Mouse (Mus musculus) embryonic facial prominence, embryonic 13.5 days (tissue): ENCODE results near the gene Tubg2. TPM values are rescaled to one million over a fixed set of nuclear protein-coding genes. Genes with fewer than 3 reads are reported as not detected.

ENCODE experiments used
- ATAC-seq: fragments of 200-750 bp; cut with Nextera tagmentation; 2 replicates; pipeline ENCODE4 v1.8.0; 2017; ENCODE audit warnings: low read depth; ENCODE audit not compliant: insufficient number of reproducible peaks, insufficient read depth, low FRiP score, low TSS enrichment
- H3K27ac ChIP-seq: fragments of 300-500 bp; sonication (generic); 2 replicates; pipeline ENCODE4 v1.5.1; 2015; ENCODE audit warnings: moderate library complexity, mild to moderate bottlenecking, inconsistent platforms
- H3K27me3 ChIP-seq: fragments of 300-500 bp; sonication (generic); 2 replicates; pipeline ENCODE4 v1.6.1; 2015; ENCODE audit warnings: mild to moderate bottlenecking, inconsistent platforms
- H3K36me3 ChIP-seq: fragments of 300-500 bp; sonication (generic); 2 replicates; pipeline ENCODE4 v1.6.1; 2015; ENCODE audit warnings: mild to moderate bottlenecking, inconsistent platforms
- H3K4me1 ChIP-seq: fragments of 300-500 bp; sonication (generic); 2 replicates; pipeline ENCODE4 v1.6.1; 2015; ENCODE audit warnings: inconsistent platforms
- H3K4me2 ChIP-seq: fragments of 300-500 bp; sonication (generic); 2 replicates; pipeline ENCODE4 v1.6.1; 2015; ENCODE audit warnings: moderate library complexity, mild to moderate bottlenecking, inconsistent platforms
- H3K4me3 ChIP-seq: fragments of 300-500 bp; sonication (generic); 2 replicates; pipeline ENCODE4 v1.5.1; 2015; ENCODE audit warnings: mild to moderate bottlenecking, inconsistent platforms
- H3K9ac ChIP-seq: fragments of 300-500 bp; sonication (generic); 2 replicates; pipeline ENCODE4 v1.6.1; 2015; ENCODE audit warnings: mild to moderate bottlenecking, inconsistent platforms
- H3K9me3 ChIP-seq: fragments of 300-500 bp; sonication (generic); 2 replicates; pipeline ENCODE4 v1.6.1; 2016; ENCODE audit warnings: inconsistent platforms
- whole genome bisulfite sequencing: fragments of 180-500 bp; shearing (Covaris S2); methylation state at CpG from one replicate; pipeline ENCODE4 v1.1.7; 2015; ENCODE audit warnings: mixed read lengths; 5-methylcytosine and 5-hydroxymethylcytosine counted together
- polyA plus RNA-seq: library from polyadenylated mRNA; unstranded; fragments of >200 nt; fragmentation: Nextera tagmentation; extraction: Ambion mirVana; gene quantifications from 2 replicates; pipeline ENCODE4 v1.2.1, GENCODE M21; 2015

Tubg2 gene
- polyA plus RNA-seq, 1 experiment from 2014 or later, result 12.6 TPM

DNA sequence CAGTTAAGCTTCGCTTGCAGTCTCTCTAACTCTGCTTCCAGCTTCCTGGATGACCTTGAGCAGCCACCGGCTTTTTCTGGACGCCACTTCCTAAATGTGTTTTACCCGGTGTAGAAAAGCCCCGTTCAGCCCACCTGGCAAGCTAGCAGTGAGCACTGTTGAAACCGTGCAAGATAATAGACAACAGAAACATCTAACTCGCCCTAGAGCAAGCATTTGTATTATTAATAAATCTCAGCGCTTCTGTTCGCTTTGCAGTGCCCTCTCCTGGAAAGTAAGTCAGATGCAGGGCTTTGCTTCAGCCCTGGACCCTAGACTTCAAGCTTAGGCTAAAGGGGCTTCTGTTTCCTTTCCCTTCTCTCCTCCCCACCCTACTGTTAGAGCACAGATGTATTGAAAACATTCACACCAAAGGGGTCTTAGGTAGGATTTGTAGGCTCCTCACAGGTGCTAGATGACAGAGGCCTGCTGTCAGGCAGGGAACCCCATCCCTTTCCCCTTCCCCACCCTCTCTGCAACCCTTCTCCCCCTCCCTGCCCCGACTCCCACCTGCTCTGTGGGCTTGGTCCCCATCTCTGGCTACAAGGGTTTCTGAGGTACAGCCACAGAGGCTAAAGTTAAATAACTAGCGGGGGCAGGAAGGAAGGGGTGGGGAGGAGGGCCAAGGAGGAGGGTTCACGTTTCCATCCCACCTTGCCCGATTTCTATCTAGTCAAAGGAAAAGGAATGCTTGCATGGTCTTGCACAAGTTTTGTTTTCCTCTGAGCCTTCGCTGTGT, 19.3 kb downstream of the Tubg2 start, which contains the start of gene Ccr10:
Ccr10 (minus strand) TSS at position 593 of the 778 bp plus-strand sequence.
- Histone ChIP-seq H3K27me3 (peaks cover 76% of the 10 kb centered on the region), H3K4me2 (peak within 1 kb of the TSS; percentile 67), H3K9ac (peak within 1 kb of the TSS; percentile 56; the same call in 1 of the 2 replicates), H3K27ac (no peak within 1 kb of the TSS), H3K9me3 (no peaks in the 10 kb centered on the region), H3K4me1 (peaks cover 68% of the 10 kb centered on the region), H3K4me3 (peak within 1 kb of the TSS; percentile 39), H3K36me3 (no peaks in the 10 kb centered on the region)
- no peak for ATAC-seq
- 12% methylated on average over 14 of the region's 14 CpGs for WGBS

DNA sequence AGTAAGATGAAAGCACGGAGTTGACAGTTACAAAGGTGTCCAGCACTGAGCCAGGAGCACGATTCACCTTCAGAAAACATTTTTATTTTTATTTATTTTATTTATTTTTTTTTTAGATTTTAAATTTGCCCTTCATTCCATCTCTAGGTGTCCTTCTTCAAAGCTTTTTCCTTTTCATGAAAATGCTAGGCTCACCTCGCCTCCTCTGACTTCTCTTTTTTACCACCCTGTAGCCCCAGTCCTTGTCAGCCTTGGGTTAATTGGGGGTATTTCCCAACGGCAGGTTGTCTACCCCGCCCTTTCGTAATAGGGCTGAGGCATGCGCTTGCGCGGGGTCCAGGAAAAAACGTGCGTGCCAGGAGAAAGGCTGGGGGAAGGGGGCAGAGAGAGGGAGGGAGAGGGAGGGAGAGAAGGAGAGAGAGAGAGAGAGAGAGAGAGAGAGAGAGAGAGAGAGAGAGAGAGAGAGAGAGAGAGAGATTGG, 20.0 kb downstream of the Tubg2 start:
- 7% methylated on average over 11 of the region's 11 CpGs for WGBS
- no peaks in the 10 kb centered on the region for H3K36me3 ChIP-seq
- H3K4me3 ChIP-seq, result peak overlapping the region; percentile 35
- no peak for ATAC-seq
- H3K9ac ChIP-seq, result 0 out of 2 replicates have a peak overlapping the region, but pooled peaks have one; percentile 7
- H3K4me1 ChIP-seq, result peaks cover 62% of the 10 kb centered on the region
- peak overlapping the region; percentile 57 for H3K4me2 ChIP-seq
- no peaks in the 10 kb centered on the region for H3K9me3 ChIP-seq
- peaks cover 75% of the 10 kb centered on the region for H3K27me3 ChIP-seq
- H3K27ac ChIP-seq, result no peak overlapping the region

DNA sequence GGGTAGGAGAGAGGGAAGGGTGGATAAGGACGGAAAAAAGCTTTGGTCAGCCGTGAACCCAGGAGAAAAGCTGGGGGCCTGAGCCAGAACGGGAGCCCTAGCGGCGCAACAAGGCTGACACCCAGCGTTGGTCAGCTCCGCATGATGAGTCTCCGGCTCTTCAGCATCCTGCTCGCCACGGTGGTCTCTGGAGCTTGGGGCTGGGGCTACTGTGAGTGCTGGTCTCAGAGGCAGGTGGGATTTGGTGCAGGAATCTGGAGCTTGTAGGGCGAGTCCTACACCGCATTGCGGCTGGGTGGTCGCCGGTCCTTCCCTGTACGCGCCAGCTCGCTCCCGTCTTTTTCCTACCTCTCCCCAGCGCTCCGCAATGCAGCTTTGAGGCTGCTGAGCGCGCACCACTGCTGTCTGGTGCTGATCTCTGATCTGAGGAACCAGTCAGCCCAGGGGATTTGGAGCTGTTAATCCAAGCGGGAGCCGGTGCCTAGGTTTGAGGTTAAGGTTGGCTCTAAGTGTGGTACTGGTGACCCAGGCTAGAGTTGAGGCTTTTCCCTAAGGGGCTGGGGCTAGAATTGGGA, 20.5 kb downstream of the Tubg2 start:
- H3K4me1 ChIP-seq, result peaks cover 61% of the 10 kb centered on the region
- ATAC-seq, result no peak

DNA sequence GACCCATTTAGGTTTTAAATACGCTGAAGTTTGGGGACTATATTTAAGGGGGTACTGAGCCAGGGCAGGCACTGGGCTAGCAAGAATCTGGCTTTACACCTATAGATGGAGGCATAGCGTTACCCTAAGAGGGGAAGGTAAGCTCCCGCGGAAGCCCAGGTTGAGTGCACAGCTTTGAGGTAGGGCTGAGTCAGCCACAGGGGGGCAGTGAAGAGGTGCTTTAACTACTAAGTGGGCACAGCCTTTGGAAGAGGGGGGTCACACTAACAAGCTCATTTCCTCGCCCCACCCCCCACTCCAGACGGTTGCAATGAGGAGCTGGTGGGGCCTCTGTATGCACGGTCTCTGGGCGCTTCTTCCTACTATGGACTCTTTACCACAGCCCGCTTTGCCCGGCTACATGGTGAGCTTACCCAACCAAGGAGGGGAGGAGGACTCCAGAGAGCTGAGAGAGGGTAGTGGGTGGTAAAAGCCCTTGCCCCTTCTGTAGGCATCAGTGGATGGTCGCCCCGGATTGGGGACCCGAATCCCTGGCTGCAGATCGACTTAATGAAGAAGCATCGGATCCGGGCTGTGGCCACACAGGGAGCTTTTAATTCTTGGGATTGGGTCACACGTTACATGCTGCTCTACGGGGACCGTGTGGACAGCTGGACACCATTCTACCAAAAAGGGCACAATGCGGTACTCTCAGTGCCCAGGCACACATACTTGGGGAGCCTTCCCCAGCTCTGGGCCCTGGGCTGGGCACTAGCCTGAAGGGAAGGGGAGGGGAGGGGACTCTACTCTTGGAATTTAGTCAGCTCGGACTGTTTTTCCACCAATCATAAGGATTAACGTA, 21.4 kb downstream of the Tubg2 start:
- Histone ChIP-seq H3K4me1 (peaks cover 56% of the 10 kb centered on the region), H3K9ac (no peak overlapping the region), H3K9me3 (no peaks in the 10 kb centered on the region), H3K4me3 (peak overlapping the region; percentile 35; the same call in 1 of the 2 replicates), H3K36me3 (no peaks in the 10 kb centered on the region), H3K4me2 (peak overlapping the region; percentile 57), H3K27ac (no peak overlapping the region), H3K27me3 (peaks cover 75% of the 10 kb centered on the region)
- WGBS, result 19% methylated on average over 22 of the region's 22 CpGs
- no peak for ATAC-seq

More for the DNA sequence above, 20.5 kb downstream of the Tubg2 start:
- Histone ChIP-seq H3K9ac (0 out of 2 replicates have a peak overlapping the region, but pooled peaks have one; percentile 7), H3K4me2 (peak overlapping the region; percentile 57), H3K4me3 (peak overlapping the region; percentile 35), H3K9me3 (no peaks in the 10 kb centered on the region), H3K27ac (no peak overlapping the region), H3K27me3 (peaks cover 75% of the 10 kb centered on the region), H3K36me3 (no peaks in the 10 kb centered on the region)
- WGBS, result under 1% methylated on average over 25 of the region's 25 CpGs

DNA sequence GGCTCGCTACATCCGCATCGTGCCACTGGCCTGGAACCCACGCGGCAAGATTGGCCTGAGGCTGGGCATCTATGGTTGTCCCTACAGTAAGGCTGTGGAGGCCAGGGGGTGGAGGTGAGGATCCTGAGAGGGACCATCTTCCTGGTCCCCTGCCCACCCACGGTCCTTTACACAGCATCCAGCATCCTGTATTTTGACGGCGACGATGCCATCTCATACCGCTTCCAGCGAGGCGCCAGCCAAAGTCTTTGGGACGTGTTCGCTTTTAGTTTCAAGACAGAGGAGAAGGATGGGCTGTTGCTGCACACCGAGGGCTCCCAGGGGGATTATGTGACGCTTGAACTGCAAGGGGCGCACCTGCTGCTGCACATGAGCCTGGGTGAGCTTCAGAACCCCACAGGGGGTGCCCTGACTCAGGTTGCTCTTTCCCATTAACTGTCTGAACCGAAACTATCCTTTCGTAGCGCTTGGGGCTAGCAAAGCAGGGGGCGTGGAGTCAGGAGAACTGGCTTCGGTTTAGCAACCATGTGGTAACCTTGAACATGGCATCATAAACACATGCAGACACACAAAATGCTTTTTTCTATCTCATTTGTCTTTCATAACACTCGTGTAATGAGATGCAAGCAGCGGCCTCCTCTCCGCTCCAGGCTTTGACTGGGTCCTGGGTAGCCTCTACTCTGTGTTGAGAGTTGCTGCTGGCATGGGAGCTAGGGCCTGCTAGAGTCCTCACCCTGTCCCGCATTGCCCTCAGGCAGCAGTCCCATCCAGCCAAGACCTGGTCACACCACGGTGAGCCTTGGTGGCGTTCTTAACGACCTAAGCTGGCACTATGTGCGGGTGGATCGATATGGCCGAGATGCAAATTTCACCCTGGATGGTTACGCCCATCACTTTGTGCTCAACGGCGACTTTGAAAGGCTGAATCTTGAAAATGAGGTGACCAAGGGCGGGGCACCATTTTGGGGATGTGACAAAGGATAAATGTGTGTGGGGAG, 22.7 kb downstream of the Tubg2 start:
- H3K4me3 ChIP-seq, result 0 out of 2 replicates have a peak overlapping the region, but pooled peaks have one; percentile 2
- H3K9ac ChIP-seq, result peak overlapping the region; percentile 36; the same call in 1 of the 2 replicates
- peak overlapping the region; percentile 34 for H3K4me2 ChIP-seq
- H3K27me3 ChIP-seq, result peaks cover 69% of the 10 kb centered on the region
- peaks cover 46% of the 10 kb centered on the region for H3K4me1 ChIP-seq
- H3K9me3 ChIP-seq, result no peaks in the 10 kb centered on the region
- no peaks in the 10 kb centered on the region for H3K36me3 ChIP-seq
- WGBS, result 48% methylated on average over 36 of the region's 36 CpGs
- H3K27ac ChIP-seq, result no peak overlapping the region
- no peak for ATAC-seq

DNA sequence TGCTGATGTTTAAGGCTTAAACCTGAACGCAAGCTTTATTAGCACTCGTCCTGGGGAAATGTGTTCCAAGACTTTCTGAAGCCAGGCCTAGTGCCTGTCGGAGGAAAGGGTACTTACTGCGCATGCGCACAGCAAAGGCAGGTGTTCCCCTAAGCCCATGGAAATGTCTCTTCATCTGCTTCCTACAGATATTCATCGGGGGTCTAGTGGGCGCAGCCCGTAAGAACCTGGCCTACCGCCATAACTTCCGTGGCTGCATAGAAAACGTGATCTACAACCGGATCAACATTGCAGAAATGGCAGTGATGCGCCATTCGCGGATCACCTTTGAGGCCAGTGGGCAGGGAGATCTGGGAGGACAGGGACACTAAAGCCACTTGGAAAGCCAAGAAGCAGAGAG, 23.6 kb downstream of the Tubg2 start:
- Histone ChIP-seq H3K4me2 (no peak overlapping the region), H3K27me3 (peaks cover 59% of the 10 kb centered on the region), H3K4me3 (no peak overlapping the region), H3K4me1 (peaks cover 37% of the 10 kb centered on the region), H3K27ac (no peak overlapping the region), H3K36me3 (no peaks in the 10 kb centered on the region), H3K9ac (no peak overlapping the region), H3K9me3 (no peaks in the 10 kb centered on the region)
- 77% methylated on average over 15 of the region's 15 CpGs for WGBS
- ATAC-seq, result no peak

DNA sequence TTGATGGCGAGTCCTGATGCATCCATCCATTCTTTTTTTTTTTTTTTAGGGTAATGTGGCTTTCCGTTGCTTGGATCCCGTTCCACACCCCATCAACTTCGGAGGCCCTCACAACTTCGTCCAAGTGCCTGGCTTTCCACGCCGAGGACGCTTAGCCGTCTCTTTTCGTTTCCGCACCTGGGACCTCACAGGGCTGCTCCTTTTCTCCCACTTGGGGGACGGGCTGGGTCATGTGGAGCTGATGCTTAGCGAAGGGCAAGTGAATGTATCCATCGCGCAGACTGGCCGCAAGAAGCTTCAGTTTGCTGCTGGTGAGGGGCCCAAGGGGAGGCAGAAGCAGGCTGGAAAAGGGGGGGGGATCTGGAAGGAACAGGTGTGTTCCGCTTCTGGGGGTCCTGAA, 24.6 kb downstream of the Tubg2 start:
- no peak overlapping the region for H3K27ac ChIP-seq
- whole genome bisulfite sequencing, result 60% methylated on average over 17 of the region's 17 CpGs
- no peaks in the 10 kb centered on the region for H3K36me3 ChIP-seq
- no peak for ATAC-seq
- no peak overlapping the region for H3K9ac ChIP-seq
- peaks cover 50% of the 10 kb centered on the region for H3K27me3 ChIP-seq
- H3K9me3 ChIP-seq, result no peaks in the 10 kb centered on the region
- no peak overlapping the region for H3K4me3 ChIP-seq
- peaks cover 27% of the 10 kb centered on the region for H3K4me1 ChIP-seq
- no peak overlapping the region for H3K4me2 ChIP-seq

DNA sequence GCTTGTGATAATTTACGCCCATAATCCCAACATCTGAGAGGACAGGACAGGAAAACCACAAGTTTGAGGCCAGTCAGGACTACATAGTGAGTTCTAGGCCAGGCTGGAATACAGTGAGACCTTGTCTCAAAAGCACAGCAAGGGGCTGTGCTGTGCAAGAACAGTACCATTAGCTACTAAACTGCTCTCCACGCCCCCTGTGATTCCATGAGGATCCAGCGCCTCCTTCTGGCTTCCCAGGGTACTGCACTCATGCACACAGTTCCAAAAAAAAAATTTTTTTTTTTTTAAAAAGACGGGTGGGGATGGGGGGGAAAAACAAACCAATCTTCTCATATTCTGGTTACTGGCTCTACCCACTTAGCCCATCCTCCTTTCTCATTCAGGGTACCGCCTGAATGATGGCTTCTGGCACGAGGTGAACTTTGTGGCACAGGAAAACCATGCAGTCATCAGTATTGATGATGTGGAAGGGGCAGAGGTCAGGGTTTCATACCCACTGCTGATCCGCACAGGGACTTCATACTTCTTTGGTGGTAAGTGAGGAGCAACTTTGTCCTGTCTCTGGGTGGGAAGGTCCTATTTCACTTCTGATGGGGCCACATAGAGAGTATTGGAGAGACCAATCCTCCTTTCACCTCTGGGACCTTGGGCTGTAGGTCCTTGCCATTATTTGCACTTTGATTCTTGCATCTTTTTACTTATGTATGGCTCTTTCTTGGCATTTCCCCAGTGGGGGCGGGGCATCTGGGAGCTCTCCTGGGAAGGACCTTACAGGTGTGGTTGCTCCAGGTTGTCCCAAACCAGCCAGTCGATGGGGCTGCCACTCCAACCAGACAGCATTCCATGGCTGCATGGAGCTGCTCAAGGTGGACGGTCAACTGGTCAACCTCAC, 25.4 kb downstream of the Tubg2 start:
- no peak overlapping the region for H3K4me2 ChIP-seq
- H3K27me3 ChIP-seq, result peaks cover 42% of the 10 kb centered on the region
- H3K9me3 ChIP-seq, result no peaks in the 10 kb centered on the region
- H3K4me1 ChIP-seq, result peaks cover 24% of the 10 kb centered on the region
- H3K9ac ChIP-seq, result no peak overlapping the region
- no peak for ATAC-seq
- no peak overlapping the region for H3K27ac ChIP-seq
- no peaks in the 10 kb centered on the region for H3K36me3 ChIP-seq
- no peak overlapping the region for H3K4me3 ChIP-seq
- WGBS, result 40% methylated on average over 10 of the region's 10 CpGs

DNA sequence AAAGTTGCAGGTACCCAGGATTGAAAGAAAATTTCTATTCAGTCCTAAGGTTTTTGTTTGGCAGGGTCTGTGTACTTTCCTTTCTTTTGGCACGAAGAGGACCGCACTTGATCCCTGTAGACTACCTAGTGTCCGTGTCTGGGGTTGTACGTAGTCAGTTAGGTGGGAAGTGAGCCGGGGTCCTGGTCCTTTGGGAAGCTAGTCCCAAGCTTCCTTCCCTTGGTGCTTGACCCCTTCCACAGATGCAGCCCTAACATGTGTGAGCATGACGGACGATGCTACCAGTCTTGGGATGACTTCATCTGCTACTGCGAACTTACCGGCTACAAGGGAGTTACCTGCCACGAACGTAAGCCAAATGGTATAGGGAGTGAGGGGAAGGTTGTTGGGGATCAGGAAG, 26.3 kb downstream of the Tubg2 start:
- no peaks in the 10 kb centered on the region for H3K36me3 ChIP-seq
- no peak overlapping the region for H3K27ac ChIP-seq
- 89% methylated on average over 11 of the region's 11 CpGs for WGBS
- H3K4me1 ChIP-seq, result peaks cover 16% of the 10 kb centered on the region
- H3K9ac ChIP-seq, result no peak overlapping the region
- H3K4me2 ChIP-seq, result no peak overlapping the region
- no peak overlapping the region for H3K4me3 ChIP-seq
- no peaks in the 10 kb centered on the region for H3K9me3 ChIP-seq
- ATAC-seq, result no peak
- peaks cover 33% of the 10 kb centered on the region for H3K27me3 ChIP-seq
